Mouse (Mus musculus): ENCODE results near the gene Plcb1.

Plcb1 gene

GRCm38 (mm10) chr2:134825645-134826044 lies 39.8 kb downstream of the Plcb1 start:
- no peak for TF ChIP-seq GATA4 (IDR thresholded peaks at IDR 0.05; ENCODE audit: insufficient replicate concordance, low read length)

DNA sequence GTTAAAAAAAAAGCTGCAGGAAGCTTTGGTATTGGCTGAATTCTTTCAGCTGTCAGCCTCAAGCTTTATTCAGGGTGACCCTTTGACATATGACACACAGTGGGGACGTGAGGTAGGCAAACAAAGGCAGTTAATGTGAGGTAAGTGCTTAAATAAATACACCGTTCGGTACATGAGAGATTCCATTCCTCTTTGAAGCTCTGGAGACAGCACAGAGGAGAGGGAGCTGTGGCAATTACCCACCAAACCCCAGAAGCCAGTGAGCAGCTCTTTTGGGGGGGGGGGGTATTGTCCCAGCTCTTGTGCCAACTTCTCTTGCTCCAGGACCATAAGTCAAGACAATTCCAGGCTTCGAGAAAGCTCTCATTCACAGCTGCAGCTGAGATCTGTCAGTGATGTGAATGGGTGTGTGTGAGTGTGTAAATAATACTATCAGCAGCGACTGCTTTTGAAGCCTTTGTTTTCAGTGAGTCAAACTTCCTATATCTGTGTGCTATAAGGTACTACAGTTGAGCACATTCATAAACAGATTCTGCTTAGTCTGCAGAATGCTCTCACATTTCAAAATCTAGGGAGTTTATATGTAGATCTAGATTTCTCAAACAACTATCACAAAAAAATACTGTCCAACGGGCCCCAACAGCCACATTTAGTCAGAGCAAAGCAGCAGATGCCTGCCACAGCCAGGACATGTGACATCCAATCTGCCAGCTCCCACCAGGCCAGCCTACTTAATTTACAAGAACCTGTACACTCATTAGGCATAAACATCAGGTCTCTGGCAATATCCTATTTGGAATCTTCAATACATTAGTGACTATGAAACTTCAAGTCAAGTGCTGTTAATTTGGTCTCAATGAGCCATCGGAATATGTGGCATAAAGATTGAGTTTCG lies 40.5 kb downstream of the Plcb1 start:
- no peak for TF ChIP-seq GATA4 (IDR thresholded peaks at IDR 0.05; ENCODE audit: insufficient replicate concordance, low read length)

- no peak for TF ChIP-seq GATA4 (IDR thresholded peaks at IDR 0.05; ENCODE audit: insufficient replicate concordance, low read length)
Observed at GRCm38 (mm10) chr2:134827778-134828487, 42.1 kb downstream of the Plcb1 start.

DNA sequence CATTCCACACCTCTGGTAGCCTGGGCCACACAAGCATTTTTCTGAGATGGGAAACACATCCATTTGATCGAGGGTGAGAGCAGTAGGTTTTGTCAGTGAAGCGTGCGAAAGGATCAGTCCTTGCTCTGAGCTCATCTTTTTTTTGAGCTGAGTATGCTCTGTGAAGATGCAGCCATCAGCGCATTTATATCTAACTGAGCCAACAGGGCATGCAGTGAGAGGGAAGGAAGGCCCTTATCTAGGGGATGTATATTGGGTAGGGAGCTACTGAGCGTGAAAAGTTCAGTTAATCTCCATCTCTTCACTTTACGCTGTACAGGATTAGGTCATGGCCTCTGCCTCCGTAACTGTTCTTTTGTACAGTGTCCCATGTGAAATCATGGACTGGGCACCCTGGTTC lies 46.0 kb downstream of the Plcb1 start:
- TF ChIP-seq GATA4 (IDR thresholded peaks at IDR 0.05; ENCODE audit: insufficient replicate concordance, low read length) = no peak; the same call in 1 of the 2 replicates

GRCm38 (mm10) chr2:134836097-134836496 lies 50.2 kb downstream of the Plcb1 start:
- TF ChIP-seq GATA4 (IDR thresholded peaks at IDR 0.05; ENCODE audit: insufficient replicate concordance, low read length) = no peak

DNA sequence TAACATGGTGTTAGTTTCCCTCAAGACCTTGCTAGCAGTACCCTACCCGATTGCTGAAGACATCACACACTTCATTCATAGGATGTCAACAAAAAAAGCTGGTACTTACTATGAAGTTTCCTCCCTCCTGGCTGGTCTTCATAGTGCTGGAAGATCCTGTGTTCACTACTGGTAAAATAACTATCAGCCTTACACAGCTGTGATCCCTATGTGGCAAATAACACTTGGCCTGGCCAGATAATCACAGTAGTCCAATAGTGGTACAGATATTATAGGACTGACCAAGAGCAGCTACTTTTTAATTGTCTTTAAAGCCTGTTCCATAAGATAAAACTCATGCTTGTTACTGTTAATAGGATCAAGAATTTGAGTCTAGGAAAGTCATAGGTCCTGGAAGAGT lies 52.3 kb downstream of the Plcb1 start:
- no peak for TF ChIP-seq GATA4 (IDR thresholded peaks at IDR 0.05; ENCODE audit: insufficient replicate concordance, low read length)

GRCm38 (mm10) chr2:134838888-134839287 lies 53.0 kb downstream of the Plcb1 start:
- no peak for TF ChIP-seq GATA4 (IDR thresholded peaks at IDR 0.05; ENCODE audit: insufficient replicate concordance, low read length)

GRCm38 (mm10) chr2:134842883-134843282 lies 57.0 kb downstream of the Plcb1 start:
- no peak for TF ChIP-seq GATA4 (IDR thresholded peaks at IDR 0.05; ENCODE audit: insufficient replicate concordance, low read length)

DNA sequence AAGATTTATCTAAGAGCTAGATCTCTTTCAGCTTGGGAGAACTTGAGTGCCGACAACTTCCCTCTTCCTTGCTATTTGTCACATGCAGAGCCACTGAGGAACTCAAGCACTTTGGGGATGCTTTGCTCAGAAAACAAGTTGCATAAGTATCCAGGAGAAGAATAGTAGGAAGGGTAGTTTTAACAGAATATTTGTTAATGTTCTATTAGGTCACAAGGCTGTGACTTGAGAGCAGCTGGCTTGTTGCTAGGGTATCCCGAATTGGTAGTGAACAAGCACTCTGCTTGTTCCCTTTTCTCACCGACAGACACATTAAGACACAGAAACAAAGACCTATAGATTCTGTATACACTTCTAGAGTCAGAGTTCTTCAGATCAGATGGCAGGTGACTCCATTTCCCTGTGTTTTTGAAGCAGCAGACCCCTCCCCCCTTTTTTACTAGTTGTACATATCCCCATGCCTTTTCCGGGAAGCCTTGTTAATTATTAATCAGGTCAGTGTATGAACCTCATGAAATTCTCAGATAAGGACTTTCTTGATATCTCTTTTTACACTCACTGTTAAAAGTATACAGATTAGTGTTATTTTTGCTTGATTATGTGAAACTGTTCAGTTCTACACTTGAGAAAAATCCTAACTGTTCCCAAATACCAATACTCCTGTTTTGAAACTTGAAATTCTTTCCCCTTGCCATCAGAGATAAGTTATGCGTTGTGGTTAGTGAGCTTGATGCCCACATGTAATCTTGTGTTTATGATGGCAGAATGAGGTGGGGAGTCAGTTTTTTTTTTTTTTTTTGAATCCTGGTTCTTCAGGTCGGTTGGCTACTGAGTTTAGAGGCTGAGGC lies 58.7 kb downstream of the Plcb1 start:
- TF ChIP-seq GATA4 (IDR thresholded peaks at IDR 0.05; ENCODE audit: insufficient replicate concordance, low read length) = no peak; the same call in 1 of the 2 replicates

DNA sequence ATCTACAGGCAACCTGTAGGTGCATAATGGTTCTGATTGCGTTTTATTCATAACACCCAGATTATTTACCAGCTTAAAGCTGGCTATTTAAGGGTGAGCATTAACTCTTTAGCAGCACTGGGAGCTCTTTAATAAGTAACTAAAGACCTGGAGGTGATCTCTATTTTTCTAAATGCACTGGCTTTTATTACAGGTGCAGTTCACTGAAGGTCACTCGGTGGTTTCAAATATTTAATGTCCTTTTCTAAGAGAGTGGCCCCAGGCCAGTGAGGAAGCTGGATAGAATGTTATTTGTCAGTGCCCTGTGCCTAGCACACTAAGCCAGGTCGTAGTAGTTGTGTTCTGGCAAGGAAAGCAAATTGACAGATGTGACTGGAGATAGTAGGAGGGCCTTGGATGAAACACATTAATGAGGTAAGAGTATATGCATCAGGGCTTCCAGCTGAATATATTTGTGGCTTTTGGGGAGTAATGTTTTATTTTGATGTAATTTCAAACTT lies 59.4 kb downstream of the Plcb1 start:
- peak; percentile 62; the same call in 1 of the 2 replicates for TF ChIP-seq GATA4 (IDR thresholded peaks at IDR 0.05; ENCODE audit: insufficient replicate concordance, low read length)

GRCm38 (mm10) chr2:134846555-134846954 lies 60.7 kb downstream of the Plcb1 start:
- no peak for TF ChIP-seq GATA4 (IDR thresholded peaks at IDR 0.05; ENCODE audit: insufficient replicate concordance, low read length)

DNA sequence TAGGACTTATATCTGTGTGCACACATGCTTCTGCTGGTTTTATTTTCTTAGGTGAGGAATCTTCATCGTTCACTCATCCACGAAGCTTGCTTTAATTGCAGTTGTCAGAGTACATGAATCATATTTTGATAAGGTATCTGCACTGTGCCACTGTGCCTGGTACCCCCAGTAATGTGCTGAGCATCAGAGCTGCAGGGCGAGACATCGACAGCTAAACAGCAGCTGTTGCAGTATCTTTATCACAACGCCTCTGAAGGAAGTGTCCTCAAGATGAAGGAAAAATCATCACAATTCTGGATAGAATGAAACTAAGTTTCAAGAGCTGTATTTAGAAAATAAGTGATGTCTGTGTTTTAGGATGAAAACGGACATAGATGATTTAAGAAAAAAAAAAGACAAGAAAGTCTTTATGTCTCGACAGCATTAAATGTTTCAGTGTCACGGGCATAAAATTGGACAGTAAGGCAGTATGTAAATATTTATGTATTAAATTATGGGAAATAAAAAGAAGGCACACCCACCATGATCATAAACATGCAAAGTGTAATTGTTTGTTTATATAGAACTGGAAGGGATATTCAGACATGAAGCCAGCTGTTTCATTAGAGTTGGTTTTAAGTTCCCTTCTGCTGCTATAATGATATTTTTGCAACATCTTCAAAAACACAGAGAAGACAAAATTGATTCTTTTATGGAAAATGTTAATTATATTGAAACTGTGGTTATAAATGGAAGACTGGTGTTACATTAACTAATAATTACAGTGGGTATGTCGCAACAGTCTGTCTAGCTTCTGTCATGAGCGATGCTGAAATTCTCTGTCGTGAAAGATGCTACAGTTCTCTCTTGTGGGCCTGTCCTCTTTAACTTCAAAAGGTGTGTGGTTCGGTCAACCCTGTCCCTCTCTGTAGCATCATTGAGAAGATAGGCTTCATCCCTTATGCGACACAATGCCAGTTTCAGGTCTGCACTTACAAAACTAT lies 65.6 kb downstream of the Plcb1 start:
- TF ChIP-seq GATA4 (IDR thresholded peaks at IDR 0.05; ENCODE audit: insufficient replicate concordance, low read length) = no peak

GRCm38 (mm10) chr2:134856239-134856638 lies 70.4 kb downstream of the Plcb1 start:
- TF ChIP-seq GATA4 (IDR thresholded peaks at IDR 0.05; ENCODE audit: insufficient replicate concordance, low read length) = no peak

- TF ChIP-seq GATA4 (IDR thresholded peaks at IDR 0.05; ENCODE audit: insufficient replicate concordance, low read length) = no peak
Observed at GRCm38 (mm10) chr2:134856691-134857090, 70.8 kb downstream of the Plcb1 start.
